Mouse (Mus musculus) neural tube, embryonic 15.5 days (tissue): ENCODE data around the gene Krt31. TPM values are rescaled to one million over a fixed set of nuclear protein-coding genes. Genes with fewer than 3 reads are reported as not detected.

ENCODE experiments used
- ATAC-seq: fragments of 200-750 bp; cut with Nextera tagmentation; 2 replicates; pipeline ENCODE4 v1.8.0; 2017; ENCODE audit warnings: mild to moderate bottlenecking, moderate TSS enrichment, moderate library complexity; ENCODE audit not compliant: low FRiP score
- H3K27ac ChIP-seq: fragments of 300-500 bp; sonication (generic); replicated peaks from 2 replicates; pipeline ENCODE4 v1.5.1; 2015; ENCODE audit warnings: mild to moderate bottlenecking, inconsistent platforms
- H3K27me3 ChIP-seq: fragments of 300-500 bp; sonication (generic); replicated peaks from 2 replicates; pipeline ENCODE4 v1.6.1; 2015; ENCODE audit warnings: inconsistent platforms
- H3K36me3 ChIP-seq: fragments of 300-500 bp; sonication (generic); 2 replicates; pipeline ENCODE4 v1.6.1; 2015; ENCODE audit warnings: inconsistent platforms
- H3K4me1 ChIP-seq: fragments of 300-500 bp; sonication (generic); 2 replicates; pipeline ENCODE4 v1.6.1; 2015; ENCODE audit warnings: inconsistent platforms
- H3K4me2 ChIP-seq: fragments of 300-500 bp; sonication (generic); 2 replicates; pipeline ENCODE4 v1.6.1; 2015; ENCODE audit warnings: inconsistent platforms, mild to moderate bottlenecking, moderate library complexity
- H3K4me3 ChIP-seq: fragments of 300-500 bp; sonication (generic); replicated peaks from 2 replicates; pipeline ENCODE4 v1.5.1; 2015; ENCODE audit warnings: mild to moderate bottlenecking, inconsistent platforms
- H3K9ac ChIP-seq: fragments of 300-500 bp; sonication (generic); replicated peaks from 2 replicates; pipeline ENCODE4 v1.6.1; 2015; ENCODE audit warnings: mild to moderate bottlenecking, inconsistent platforms
- H3K9me3 ChIP-seq: fragments of 300-500 bp; sonication (generic); replicated peaks from 2 replicates; pipeline ENCODE4 v1.6.1; 2016; ENCODE audit warnings: inconsistent platforms
- WGBS: fragments of 180-500 bp; shearing (Covaris S2); methylation state at CpG from one replicate; pipeline ENCODE4 v1.1.7; 2015; ENCODE audit warnings: mixed read lengths; 5-methylcytosine and 5-hydroxymethylcytosine counted together
- polyA plus RNA-seq: library from polyadenylated mRNA; unstranded; fragments of >200 nt; fragmentation: Nextera tagmentation; extraction: Ambion mirVana; gene quantifications from 2 replicates; pipeline ENCODE4 v1.2.1, GENCODE M21; 2015

The Krt31 gene
- not detected in 2 replicates for polyA plus RNA-seq

GRCm38 (mm10) chr11:100050451-100050850 is at the start of gene Krt31:
TSS of gene Krt31 (minus strand) at chr11:100050551.
- ATAC-seq = no peak
- no peak within 1 kb of the TSS for H3K27ac ChIP-seq
- H3K4me3 ChIP-seq = no peak within 1 kb of the TSS
- no peaks in the 10 kb centered on the region for H3K36me3 ChIP-seq
- H3K9ac ChIP-seq = no peak within 1 kb of the TSS
- no peaks in the 10 kb centered on the region for H3K9me3 ChIP-seq
- no peak within 1 kb of the TSS for H3K4me2 ChIP-seq
- no peaks in the 10 kb centered on the region for H3K4me1 ChIP-seq
- H3K27me3 ChIP-seq = no peaks in the 10 kb centered on the region
- WGBS = 89% methylated on average over 3 of the region's 3 CpGs

DNA sequence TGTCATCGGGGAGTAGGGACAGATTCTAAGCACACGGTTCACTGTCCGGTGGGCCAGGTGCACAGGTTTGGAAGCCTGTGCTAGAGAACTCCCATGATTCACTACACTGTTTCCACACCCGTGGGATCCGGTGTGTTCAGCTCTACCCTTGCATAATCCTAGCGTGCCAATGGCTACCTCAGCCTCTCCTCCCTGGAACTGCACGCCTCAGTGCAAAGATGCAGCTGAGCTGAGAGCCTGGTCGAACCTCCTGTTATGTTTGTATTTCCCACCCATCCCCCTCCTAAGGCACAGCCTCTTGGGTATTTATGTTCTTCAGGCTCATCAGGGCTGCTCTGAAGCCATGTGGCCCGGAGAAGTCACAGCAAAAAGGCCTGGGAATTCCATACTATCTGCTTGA is 47.5 kb upstream of the Krt31 start:
- no peaks in the 10 kb centered on the region for H3K27me3 ChIP-seq
- H3K27ac ChIP-seq = no peak overlapping the region
- no peak overlapping the region for H3K9ac ChIP-seq
- H3K4me2 ChIP-seq = no peak overlapping the region
- no peak for ATAC-seq
- 0 out of 2 replicates have a peak, but pooled peaks cover 3% of the 10 kb centered on the region for H3K4me1 ChIP-seq
- H3K36me3 ChIP-seq = no peaks in the 10 kb centered on the region
- WGBS = 81% methylated on average over 9 of the region's 9 CpGs
- H3K9me3 ChIP-seq = no peaks in the 10 kb centered on the region
- H3K4me3 ChIP-seq = no peak overlapping the region

GRCm38 (mm10) chr11:100096141-100096540 is 45.8 kb upstream of the Krt31 start, which contains the start of gene Krt35:
TSS of gene Krt35 (minus strand) at chr11:100096241.
- WGBS = 77% methylated on average over 9 of the region's 9 CpGs
- Histone ChIP-seq H3K9me3 (no peaks in the 10 kb centered on the region), H3K4me3 (no peak within 1 kb of the TSS), H3K27ac (no peak within 1 kb of the TSS), H3K27me3 (no peaks in the 10 kb centered on the region), H3K9ac (no peak within 1 kb of the TSS), H3K4me1 (0 out of 2 replicates have a peak, but pooled peaks cover 3% of the 10 kb centered on the region), H3K4me2 (no peak within 1 kb of the TSS), H3K36me3 (no peaks in the 10 kb centered on the region)
- ATAC-seq = no peak

DNA sequence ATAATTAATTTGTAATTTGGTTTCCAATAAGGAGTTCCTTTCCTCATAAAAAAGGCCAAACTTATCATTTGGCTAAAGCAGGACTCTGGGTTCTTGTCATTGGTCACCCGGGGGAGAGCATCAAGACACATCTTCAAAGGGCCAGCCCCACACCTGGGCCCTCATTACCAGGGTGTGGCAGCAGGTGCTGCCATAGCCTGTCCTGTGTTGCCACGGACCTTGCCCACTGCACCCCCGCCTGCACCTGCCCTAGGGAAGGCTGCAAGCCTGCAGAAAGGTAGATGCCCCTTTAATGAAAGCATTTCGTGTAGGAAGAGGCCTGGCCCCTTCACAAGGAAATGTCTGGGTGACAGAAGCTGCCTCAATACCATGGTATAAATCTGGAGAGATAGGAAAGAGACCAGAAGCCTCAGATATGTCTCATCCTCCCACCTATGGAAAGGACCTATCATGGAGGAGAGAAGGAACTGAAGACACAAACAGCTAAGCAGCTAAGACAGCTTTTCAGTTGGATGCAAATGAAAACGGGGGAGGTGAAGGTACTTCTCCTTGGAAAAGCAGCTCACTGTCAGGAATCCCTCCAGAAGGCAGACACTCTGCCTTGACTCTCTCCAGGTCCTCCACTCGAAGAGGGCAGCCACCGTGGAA is 38.2 kb upstream of the Krt31 start:
- Histone ChIP-seq H3K9me3 (no peaks in the 10 kb centered on the region), H3K27me3 (no peaks in the 10 kb centered on the region), H3K9ac (no peak overlapping the region), H3K27ac (no peak overlapping the region), H3K36me3 (no peaks in the 10 kb centered on the region), H3K4me1 (no peaks in the 10 kb centered on the region), H3K4me2 (no peak overlapping the region), H3K4me3 (no peak overlapping the region)
- WGBS = 76% methylated on average over 7 of the region's 7 CpGs
- ATAC-seq = no peak

GRCm38 (mm10) chr11:100087861-100088260 is 37.5 kb upstream of the Krt31 start, which contains the start of gene Krt32:
TSS of gene Krt32 (minus strand) at chr11:100088226.
- Histone ChIP-seq H3K9me3 (no peaks in the 10 kb centered on the region), H3K9ac (no peak within 1 kb of the TSS), H3K36me3 (no peaks in the 10 kb centered on the region), H3K4me2 (no peak within 1 kb of the TSS), H3K4me3 (no peak within 1 kb of the TSS), H3K4me1 (no peaks in the 10 kb centered on the region), H3K27me3 (no peaks in the 10 kb centered on the region), H3K27ac (no peak within 1 kb of the TSS)
- WGBS = 95% methylated on average over 10 of the region's 10 CpGs
- ATAC-seq = no peak

DNA sequence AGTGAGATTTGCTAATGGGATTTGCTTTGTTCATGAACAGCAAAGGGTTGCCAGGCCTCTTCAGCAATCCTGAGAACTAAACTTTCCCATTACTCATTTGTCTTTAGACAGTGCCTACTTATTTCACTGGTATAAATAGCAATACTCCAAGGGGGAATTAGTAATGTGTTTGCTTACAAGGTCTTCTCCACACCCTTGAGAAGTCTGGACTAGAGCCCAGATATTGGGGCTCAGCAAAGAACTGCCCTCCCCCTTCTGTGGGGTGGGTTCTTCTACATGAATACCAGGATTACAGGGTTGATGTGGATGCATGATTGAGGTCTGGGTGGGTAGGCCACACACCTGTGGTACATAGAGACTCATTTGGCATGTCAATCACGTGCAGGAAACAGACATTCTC is 23.5 kb upstream of the Krt31 start:
- Histone ChIP-seq H3K4me2 (no peak overlapping the region), H3K36me3 (no peaks in the 10 kb centered on the region), H3K4me1 (no peaks in the 10 kb centered on the region), H3K27me3 (no peaks in the 10 kb centered on the region), H3K27ac (no peak overlapping the region), H3K9ac (no peak overlapping the region), H3K9me3 (no peaks in the 10 kb centered on the region), H3K4me3 (no peak overlapping the region)
- ATAC-seq = no peak
- WGBS = 63% methylated on average over 1 of the region's 1 CpGs

GRCm38 (mm10) chr11:100067293-100068036 is 17.1 kb upstream of the Krt31 start:
- no peak overlapping the region for H3K9ac ChIP-seq
- H3K4me1 ChIP-seq = no peaks in the 10 kb centered on the region
- H3K4me2 ChIP-seq = no peak overlapping the region
- H3K9me3 ChIP-seq = no peaks in the 10 kb centered on the region
- no peaks in the 10 kb centered on the region for H3K27me3 ChIP-seq
- no peak overlapping the region for H3K4me3 ChIP-seq
- WGBS = 85% methylated on average over 17 of the region's 17 CpGs
- no peaks in the 10 kb centered on the region for H3K36me3 ChIP-seq
- ATAC-seq = no peak
- no peak overlapping the region for H3K27ac ChIP-seq

DNA sequence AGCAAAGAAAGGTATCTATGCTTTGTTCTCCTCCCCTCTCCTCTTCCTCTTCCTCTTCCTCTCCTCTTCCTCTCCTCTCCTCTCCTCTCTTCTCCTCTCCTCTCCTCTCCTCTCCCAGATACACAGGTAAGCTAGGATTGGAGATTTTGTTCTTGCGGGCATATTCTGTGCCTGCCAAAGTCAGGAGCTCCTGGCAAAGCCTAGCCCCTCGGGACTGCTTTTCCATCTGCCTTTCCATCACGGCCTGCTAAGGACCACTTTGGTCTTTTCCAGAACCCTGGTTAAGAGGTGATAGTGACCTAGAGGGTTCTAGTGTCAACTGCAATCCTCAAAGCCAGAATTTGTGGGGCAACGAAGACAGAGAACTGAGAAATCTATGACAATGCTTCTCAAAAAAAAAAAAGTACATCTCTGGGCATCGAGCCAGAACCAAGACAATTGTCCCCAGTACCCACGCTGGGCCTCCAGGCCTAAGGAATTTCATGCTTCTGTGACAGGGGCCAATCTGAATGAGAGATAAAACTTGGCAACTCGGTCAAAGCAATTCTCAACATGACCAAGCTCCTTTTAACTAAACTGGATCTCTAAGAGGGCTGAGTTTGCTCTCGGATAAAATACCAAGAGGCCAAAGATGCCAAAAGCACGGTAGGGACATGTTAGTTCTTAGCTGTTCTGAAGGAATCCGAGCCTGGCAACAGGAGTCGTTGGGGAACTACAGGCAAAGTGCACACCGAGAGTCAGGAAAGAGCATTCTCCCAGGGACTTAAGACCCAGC is 16.1 kb upstream of the Krt31 start:
- no peak for ATAC-seq
- H3K4me1 ChIP-seq = no peaks in the 10 kb centered on the region
- H3K27me3 ChIP-seq = no peaks in the 10 kb centered on the region
- H3K36me3 ChIP-seq = no peaks in the 10 kb centered on the region
- H3K4me2 ChIP-seq = no peak overlapping the region
- no peak overlapping the region for H3K4me3 ChIP-seq
- H3K9me3 ChIP-seq = no peaks in the 10 kb centered on the region
- H3K9ac ChIP-seq = no peak overlapping the region
- WGBS = 66% methylated on average over 12 of the region's 12 CpGs
- H3K27ac ChIP-seq = no peak overlapping the region

DNA sequence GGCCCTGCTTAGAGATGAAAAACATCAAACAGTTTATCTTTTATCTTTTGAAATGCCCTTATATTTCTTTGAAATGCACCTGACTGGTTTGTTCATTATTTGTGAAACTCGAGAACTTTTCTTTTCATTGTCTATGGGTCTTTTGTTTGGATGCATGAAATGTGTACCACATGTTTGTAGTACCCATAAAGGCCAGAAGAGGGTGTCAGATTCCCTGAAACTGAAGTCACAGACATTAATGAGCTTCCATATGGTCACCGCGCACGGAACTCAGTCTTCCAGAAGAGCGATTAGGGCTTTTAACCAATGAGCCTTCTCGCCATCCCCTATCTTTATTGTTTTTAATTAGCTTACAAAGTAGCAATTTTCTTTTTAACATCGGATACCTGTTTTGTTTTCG is 8.5 kb upstream of the Krt31 start:
- no peak overlapping the region for H3K4me3 ChIP-seq
- no peaks in the 10 kb centered on the region for H3K9me3 ChIP-seq
- H3K27me3 ChIP-seq = no peaks in the 10 kb centered on the region
- no peak for ATAC-seq
- WGBS = 74% methylated on average over 8 of the region's 8 CpGs
- no peaks in the 10 kb centered on the region for H3K36me3 ChIP-seq
- H3K4me2 ChIP-seq = no peak overlapping the region
- H3K9ac ChIP-seq = no peak overlapping the region
- no peak overlapping the region for H3K27ac ChIP-seq
- no peaks in the 10 kb centered on the region for H3K4me1 ChIP-seq

DNA sequence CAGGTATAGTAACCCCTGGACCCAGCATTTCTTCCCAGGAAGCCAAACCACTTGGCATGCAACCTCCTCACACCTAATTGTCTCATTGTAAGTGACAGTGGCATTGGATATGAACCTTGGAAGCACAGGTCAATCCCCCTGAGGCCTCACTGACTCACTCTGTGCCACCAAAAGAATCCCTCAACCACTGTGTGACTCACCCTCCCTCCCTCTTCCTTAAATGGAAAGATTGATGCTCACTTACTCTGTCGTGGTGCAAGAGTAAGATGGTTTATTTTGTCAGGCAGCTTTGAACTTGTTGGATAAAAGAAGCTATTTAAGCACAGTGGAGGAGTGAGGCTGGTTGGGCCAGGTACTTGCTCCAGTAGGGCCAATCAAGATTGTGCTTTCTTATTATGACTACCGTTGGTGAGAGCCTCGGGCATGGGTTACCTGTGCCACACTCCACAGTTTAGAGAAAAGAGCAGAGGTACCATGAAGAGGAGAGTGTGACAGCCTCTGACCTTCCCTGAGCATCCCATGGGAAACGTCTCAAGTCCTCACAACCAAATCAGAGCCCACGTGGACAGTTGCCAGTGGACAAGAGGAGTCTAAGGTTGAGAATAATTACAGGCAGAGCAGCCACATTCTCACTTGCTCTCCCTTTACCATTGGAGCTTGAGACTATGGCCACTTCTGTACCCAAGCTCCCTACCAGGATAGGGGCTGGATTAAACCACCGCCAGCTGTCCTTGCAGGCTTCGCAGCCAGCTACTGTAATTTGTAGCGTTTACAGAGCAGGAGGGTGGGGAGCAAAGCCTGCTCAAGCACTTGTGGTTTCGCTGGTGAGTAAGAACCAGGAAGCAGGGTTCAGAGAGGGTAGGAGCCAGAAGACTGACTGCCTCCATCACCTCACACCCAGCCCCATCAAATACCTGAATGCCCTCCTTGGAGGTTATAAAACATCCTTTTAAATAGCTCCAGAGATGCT is 5.6 kb upstream of the Krt31 start:
- no peak overlapping the region for H3K27ac ChIP-seq
- H3K4me2 ChIP-seq = no peak overlapping the region
- no peak for ATAC-seq
- no peaks in the 10 kb centered on the region for H3K27me3 ChIP-seq
- H3K4me1 ChIP-seq = no peaks in the 10 kb centered on the region
- H3K4me3 ChIP-seq = no peak overlapping the region
- 78% methylated on average over 9 of the region's 9 CpGs for whole genome bisulfite sequencing
- H3K9ac ChIP-seq = no peak overlapping the region
- no peaks in the 10 kb centered on the region for H3K9me3 ChIP-seq
- no peaks in the 10 kb centered on the region for H3K36me3 ChIP-seq

GRCm38 (mm10) chr11:100047193-100047592 is 3.2 kb downstream of the Krt31 start:
- H3K9ac ChIP-seq = no peak overlapping the region
- H3K27me3 ChIP-seq = no peaks in the 10 kb centered on the region
- no peak overlapping the region for H3K4me3 ChIP-seq
- no peak overlapping the region for H3K27ac ChIP-seq
- H3K36me3 ChIP-seq = no peaks in the 10 kb centered on the region
- 92% methylated on average over 2 of the region's 2 CpGs for WGBS
- no peak overlapping the region for H3K4me2 ChIP-seq
- no peak for ATAC-seq
- H3K4me1 ChIP-seq = no peaks in the 10 kb centered on the region
- H3K9me3 ChIP-seq = no peaks in the 10 kb centered on the region
